Mouse (Mus musculus): Measurements from ENCODE around the gene Trp73.

The Trp73 gene

DNA sequence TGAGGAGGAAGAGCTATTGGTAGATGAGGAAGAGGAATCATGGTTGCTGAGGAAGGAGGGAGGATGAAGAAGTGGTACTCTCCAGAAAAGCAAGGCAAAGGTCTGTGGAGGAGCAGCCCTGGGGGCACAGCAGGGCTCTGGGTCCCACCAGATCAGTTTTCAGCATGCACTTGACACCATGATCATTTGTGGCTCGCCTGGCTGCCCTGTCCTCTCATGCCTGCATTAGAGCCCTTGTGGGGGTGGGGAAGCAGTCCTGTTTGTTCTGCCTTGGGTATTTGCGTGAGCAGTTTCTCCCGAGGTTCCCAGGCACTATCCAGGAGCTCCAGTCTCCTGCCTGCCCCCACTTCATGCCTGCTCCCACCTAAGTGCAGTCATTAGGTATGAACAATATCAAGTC, 102.9 kb downstream of the Trp73 start:
- WGBS = 63% methylated on average over 3 of the region's 3 CpGs

- 69% methylated on average over 7 of the region's 7 CpGs for WGBS
Observed at GRCm38 (mm10) chr4:154028066-154028465, 111.9 kb downstream of the Trp73 start.

- 23% methylated on average over 2 of the region's 2 CpGs for WGBS
Observed at GRCm38 (mm10) chr4:154026441-154026761, 113.6 kb downstream of the Trp73 start.

DNA sequence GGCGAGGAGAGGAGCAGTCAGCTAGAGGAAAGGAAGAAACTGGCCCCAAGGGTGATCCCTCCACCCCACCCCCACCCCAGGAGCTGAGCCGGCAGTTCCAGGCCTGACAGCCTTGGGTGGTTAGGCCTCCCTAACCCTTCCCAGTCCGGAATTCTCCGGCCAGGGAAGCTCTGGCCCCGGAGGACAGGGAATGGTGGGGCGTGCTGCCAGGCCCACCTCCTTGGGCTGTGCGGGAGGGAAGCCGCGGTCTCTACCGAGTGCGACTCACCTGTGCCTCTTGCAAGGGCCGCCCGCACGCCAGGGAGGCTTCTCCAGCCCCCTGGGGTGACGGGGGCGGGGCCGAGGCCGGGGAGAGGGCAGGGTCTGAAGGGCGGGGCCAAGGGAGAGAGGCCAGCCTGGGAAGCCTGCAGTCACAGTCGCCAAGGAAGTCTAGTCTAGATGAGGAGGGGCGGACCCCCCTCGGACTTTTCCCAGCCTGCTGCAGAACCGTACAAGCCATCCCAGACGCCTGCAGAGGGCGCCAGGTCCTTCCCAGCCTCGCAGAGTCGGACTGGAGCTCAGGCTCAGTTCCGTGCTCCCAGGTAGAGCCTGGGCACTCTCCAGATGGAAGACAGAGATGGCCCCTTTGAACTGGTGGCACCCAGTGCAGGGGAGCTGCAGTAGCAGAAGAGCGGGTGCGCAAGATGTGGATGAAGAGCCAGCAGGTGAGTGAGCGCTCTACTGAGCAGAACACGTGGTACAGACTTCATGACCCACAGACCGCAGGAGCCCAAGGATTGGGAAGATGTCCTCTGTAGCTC, 114.2 kb downstream of the Trp73 start, which contains the start of gene Smim1:
Gene Smim1, minus strand, starts transcription at position 590 of the 800 bp plus-strand sequence.
- 7% methylated on average over 33 of the region's 33 CpGs for WGBS

- WGBS = 36% methylated on average over 17 of the region's 17 CpGs
Observed at GRCm38 (mm10) chr4:154024729-154025521, 115.1 kb downstream of the Trp73 start.

DNA sequence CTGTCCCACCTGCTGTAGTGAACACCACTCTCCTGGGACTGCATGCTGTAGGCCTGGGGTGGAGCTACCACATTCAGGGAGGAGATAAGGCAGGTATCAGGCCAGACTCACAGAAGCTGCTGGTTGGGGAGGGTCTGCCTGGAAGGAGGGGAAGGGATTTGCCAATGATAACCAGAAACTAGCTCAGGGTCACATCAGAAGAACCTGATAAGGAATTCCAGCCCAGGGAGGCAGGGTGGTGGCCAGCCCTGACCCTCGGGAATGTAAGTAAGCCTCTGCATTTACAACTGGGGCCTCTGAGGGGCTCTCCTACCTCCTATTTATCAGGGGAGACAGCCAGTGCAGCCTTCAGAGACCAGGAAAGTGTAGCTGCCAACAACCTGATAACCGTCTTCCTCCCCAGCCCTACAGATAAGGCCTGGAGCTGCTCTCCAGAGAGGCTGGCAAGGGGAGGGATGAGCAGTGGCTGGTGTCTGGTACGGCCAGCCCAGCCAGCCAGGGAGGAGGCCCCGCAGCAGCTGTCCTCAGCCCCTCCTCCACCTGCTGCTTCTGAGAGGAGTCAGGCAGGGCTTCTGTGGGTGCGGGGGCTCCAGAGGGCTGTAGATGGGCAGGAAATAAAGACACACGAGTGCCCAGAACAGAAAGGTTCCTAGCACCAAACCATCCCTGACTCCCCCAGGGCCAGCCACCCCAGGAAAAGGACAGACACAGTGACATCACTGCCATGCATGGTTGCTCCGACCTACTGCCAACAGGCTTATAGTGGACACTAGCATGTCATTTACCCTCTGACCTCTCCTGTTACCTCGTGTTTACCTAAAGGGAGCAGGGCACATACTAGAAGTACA, 116.0 kb downstream of the Trp73 start:
- 29% methylated on average over 8 of the region's 8 CpGs for WGBS

- WGBS = 15% methylated on average over 4 of the region's 4 CpGs
Observed at GRCm38 (mm10) chr4:154022844-154023243, 117.2 kb downstream of the Trp73 start.

DNA sequence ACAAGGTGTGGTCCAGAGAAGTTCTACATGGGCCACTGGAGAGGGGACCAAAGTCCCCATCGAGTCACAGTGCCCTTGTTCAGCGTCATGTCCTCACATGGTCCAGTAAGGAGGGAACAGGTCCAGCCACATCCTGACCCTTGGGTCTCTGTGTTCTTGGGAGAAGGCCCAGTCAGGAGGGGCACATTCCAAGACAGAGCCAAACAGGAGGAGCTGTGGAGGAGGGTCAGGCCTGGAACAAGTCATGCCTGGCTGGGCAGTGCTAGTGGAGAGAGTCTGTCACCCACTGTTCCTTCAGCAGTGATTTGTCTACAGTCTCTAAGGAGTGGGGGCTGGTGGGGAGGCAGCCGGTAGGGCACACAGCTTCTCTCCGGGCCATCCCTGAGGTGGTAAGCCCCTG, 117.6 kb downstream of the Trp73 start:
- 50% methylated on average over 4 of the region's 4 CpGs for WGBS

- 59% methylated on average over 9 of the region's 9 CpGs for whole genome bisulfite sequencing
Observed at GRCm38 (mm10) chr4:154021432-154021831, 118.6 kb downstream of the Trp73 start.

DNA sequence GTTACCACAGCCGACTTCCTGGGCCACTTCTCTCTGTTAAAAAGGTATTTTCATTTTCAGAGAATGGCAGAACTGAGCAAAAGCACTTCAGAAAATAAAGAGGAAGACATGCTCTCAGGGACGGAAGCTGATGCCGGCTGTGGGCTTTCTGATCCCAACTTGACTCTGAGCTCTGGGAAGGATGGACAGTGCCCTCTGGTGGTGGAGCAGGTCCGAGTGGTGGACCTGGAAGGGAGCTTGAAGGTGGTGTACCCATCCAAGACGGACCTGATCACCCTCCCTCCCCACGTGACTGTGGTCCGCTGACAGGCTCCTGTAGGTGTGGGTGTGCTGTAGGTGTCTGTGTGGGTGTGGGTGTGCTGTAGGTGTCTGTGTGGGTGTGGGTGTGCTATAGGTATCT, 120.4 kb downstream of the Trp73 start:
- WGBS = 48% methylated on average over 7 of the region's 7 CpGs

DNA sequence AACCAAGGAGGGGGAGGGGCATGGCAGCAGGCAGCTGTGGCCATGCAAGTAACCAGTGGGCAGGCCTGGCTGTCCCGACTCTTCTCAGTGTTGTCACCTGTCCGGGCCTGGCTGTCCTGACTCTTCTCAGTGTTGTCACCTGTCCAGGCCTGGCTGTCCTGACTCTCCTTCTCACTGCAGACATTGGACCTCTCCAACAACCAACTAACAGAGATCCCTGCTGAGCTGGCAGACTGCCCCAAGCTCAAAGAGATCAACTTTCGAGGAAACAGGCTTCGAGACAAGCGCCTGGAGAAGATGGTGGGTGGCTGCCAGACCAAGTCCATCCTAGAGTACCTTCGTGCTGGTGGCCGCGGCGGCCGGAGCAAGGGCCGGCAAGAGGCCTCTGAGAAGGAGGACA, 124.5 kb downstream of the Trp73 start:
- 69% methylated on average over 11 of the region's 11 CpGs for WGBS

DNA sequence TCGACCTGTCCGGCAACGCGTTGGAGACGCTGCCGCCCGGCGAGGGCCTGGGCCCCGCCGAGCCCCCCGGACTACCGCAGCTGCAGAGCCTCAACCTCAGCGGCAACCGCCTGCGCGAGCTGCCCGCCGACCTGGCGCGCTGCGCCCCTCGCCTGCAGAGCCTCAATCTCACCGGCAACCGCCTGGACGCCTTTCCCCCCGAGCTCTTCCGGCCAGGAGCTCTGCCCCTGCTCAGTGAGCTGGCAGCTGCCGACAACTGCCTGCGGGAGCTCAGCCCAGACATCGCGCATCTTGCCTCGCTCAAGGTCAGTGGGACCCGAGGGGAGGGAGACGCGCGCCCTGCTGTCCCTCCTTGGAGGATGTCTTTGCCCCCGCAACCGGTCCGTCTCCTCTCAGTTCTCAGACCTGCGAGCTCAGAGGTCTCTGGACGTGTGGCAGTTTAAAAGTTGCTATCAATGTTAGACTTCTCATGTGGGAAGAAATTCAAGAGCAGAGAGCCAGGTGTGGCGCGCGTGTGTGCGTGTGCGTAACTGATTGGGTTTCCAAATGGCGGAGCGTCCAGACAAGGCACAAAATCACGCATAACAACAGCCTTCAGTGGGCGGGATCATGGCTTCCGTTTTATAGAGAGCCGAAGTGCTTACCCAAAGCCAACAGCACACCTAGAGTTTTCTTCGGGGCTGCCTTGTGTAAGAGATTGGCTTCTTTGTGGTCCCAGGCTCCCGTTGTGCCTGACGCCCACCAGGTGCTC, 127.7 kb downstream of the Trp73 start:
- WGBS = under 1% methylated on average over 55 of the region's 55 CpGs

DNA sequence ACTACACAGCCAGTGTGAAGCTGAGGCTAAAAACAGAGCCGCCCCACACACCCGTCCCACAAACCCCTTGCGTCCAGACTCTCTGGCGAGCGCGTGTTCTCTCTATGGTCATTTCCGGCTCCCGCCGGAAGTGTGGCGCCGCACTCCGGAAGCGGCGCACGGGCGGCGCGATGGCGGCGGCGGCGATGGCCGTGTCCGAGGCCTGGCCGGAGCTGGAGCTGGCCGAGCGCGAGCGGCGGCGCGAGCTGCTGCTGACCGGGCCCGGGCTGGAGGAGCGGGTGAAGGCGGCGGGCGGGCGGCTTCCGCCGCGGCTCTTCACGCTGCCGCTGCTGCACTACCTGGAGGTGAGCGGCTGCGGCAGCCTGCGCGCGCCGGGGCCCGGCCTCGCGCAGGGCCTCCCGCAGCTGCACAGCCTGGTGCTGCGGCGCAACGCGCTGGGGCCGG, 128.3 kb downstream of the Trp73 start, which contains the start of gene Lrrc47:
Gene Lrrc47, plus strand, starts transcription at position 86 of the 444 bp plus-strand sequence.
- under 1% methylated on average over 58 of the region's 59 CpGs for WGBS

GRCm38 (mm10) chr4:154010907-154011645, 128.9 kb downstream of the Trp73 start:
- 28% methylated on average over 13 of the region's 13 CpGs for WGBS

DNA sequence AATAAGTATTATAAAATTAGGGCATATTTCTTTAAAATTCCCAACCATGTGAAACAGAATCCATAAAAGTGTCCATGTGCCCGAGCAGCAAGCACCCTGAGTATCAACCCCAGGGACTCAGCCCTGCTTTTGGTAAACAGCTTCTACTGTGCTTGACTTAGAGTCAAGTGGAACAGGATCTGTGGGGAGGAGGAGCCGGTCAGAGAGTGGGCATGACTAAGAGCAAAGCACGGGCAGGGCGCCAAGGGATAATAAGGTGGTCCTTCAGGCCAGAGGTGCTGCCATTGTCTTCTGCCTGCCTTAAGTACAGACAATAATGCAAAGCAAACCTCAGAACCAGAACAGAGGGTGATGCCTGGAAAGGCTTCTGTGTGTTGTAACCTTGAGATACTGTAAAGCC, 132.2 kb downstream of the Trp73 start:
- WGBS = 53% methylated on average over 4 of the region's 4 CpGs

- 83% methylated on average over 6 of the region's 6 CpGs for WGBS
Observed at GRCm38 (mm10) chr4:154006264-154006663, 133.7 kb downstream of the Trp73 start.
